Mouse (Mus musculus) frontal cortex, adult (tissue): ENCODE data around the gene Cacna1i.

Experiments used
- ATAC-seq: cut with Nextera tagmentation; 2 replicates; pipeline ENCODE4 v1.9.2; 2017; ENCODE audit warnings: mild to moderate bottlenecking, moderate library complexity, mixed read lengths; ENCODE audit not compliant: low TSS enrichment

The Cacna1i gene

GRCm38 (mm10) chr15:80286851-80287415 is at the start of gene Cacna1i:
Gene Cacna1i, plus strand, starts transcription at chr15:80287238.
- ATAC-seq = peak; percentile 63

GRCm38 (mm10) chr15:80248135-80248534 is 38.9 kb upstream of the Cacna1i start:
- no peak for ATAC-seq

- ATAC-seq = no peak
Measured at GRCm38 (mm10) chr15:80248596-80248995, 38.4 kb upstream of the Cacna1i start.

GRCm38 (mm10) chr15:80249672-80250071 is 37.4 kb upstream of the Cacna1i start:
- no peak for ATAC-seq

- ATAC-seq = no peak
Measured at GRCm38 (mm10) chr15:80250586-80250985, 36.5 kb upstream of the Cacna1i start.

- no peak for ATAC-seq
Measured at GRCm38 (mm10) chr15:80253530-80253929, 33.5 kb upstream of the Cacna1i start.

- no peak for ATAC-seq
Measured at GRCm38 (mm10) chr15:80254207-80254606, 32.8 kb upstream of the Cacna1i start.

- ATAC-seq = peak; percentile 90
Measured at GRCm38 (mm10) chr15:80254847-80255645, 32.0 kb upstream of the Cacna1i start, which contains the start of gene Atf4. Gene Atf4, plus strand, starts transcription at chr15:80255184.

- ATAC-seq = no peak
Measured at GRCm38 (mm10) chr15:80255646-80256121, 31.4 kb upstream of the Cacna1i start.

GRCm38 (mm10) chr15:80256242-80256641 is 30.8 kb upstream of the Cacna1i start:
- no peak for ATAC-seq

GRCm38 (mm10) chr15:80256656-80257601 is 30.1 kb upstream of the Cacna1i start:
- no peak for ATAC-seq

GRCm38 (mm10) chr15:80257602-80258239 is 29.3 kb upstream of the Cacna1i start:
- no peak for ATAC-seq

GRCm38 (mm10) chr15:80258240-80259170 is 28.5 kb upstream of the Cacna1i start:
- ATAC-seq = no peak

- ATAC-seq = no peak
Measured at GRCm38 (mm10) chr15:80259406-80260045, 27.5 kb upstream of the Cacna1i start.

GRCm38 (mm10) chr15:80260677-80261076 is 26.4 kb upstream of the Cacna1i start:
- ATAC-seq = 0 out of 2 replicates have a peak, but pooled peaks have one; percentile 28

GRCm38 (mm10) chr15:80261100-80261499 is 25.9 kb upstream of the Cacna1i start:
- no peak for ATAC-seq

- ATAC-seq = peak; percentile 90
Measured at GRCm38 (mm10) chr15:80263610-80264575, 23.1 kb upstream of the Cacna1i start, which contains the start of gene Rps19bp1. Gene Rps19bp1, minus strand, starts transcription at chr15:80264315.

- peak; percentile 76 for ATAC-seq
Measured at GRCm38 (mm10) chr15:80266281-80266680, 20.8 kb upstream of the Cacna1i start.
